Mouse (Mus musculus) brain, embryonic 14.5 days (tissue): Measurements from ENCODE around the gene Vav3.

Experiments
- CTCF ChIP-seq: fragments of 200-500 bp; IDR thresholded peaks from 2 replicates; pipeline ENCODE4 v1.5.1; 2012; ENCODE audit warnings: inconsistent platforms, mild to moderate bottlenecking, moderate library complexity, borderline replicate concordance; ENCODE audit not compliant: insufficient read depth, insufficient read length; ENCODE audit errors: extremely low read depth
- POLR2A ChIP-seq: fragments of 200-500 bp; IDR thresholded peaks from 2 replicates; pipeline ENCODE4 v1.6.1; 2012; ENCODE audit warnings: mild to moderate bottlenecking, inconsistent platforms, borderline replicate concordance; ENCODE audit not compliant: poor library complexity, insufficient read depth, insufficient read length, severe bottlenecking; ENCODE audit errors: extremely low read depth

DNA sequence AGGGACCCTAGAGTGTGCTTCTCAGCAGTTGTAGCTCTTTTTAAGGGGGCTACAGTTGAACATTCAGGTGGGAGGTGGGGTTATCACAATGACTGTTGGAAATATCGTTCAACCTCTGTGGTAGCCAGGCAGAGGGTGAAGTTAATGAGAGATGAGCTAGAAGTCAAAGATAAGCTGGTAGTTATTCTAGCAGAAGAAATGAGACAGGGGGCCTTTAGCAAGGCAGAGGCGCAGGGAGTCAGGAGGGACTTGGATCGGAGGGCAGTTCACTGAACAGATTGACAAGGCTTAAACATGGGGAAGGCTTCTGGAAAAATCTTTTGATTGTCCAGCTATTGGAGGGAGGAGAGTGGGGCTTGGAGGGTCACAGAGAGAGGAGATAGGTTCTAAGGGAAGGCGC, 147.4 kb downstream of the Vav3 start:
- no peak for TF ChIP-seq CTCF
- no peak for TF ChIP-seq POLR2A
